8 mouse cellular contexts compared by ENCODE assay signal in the genomic region with DNA sequence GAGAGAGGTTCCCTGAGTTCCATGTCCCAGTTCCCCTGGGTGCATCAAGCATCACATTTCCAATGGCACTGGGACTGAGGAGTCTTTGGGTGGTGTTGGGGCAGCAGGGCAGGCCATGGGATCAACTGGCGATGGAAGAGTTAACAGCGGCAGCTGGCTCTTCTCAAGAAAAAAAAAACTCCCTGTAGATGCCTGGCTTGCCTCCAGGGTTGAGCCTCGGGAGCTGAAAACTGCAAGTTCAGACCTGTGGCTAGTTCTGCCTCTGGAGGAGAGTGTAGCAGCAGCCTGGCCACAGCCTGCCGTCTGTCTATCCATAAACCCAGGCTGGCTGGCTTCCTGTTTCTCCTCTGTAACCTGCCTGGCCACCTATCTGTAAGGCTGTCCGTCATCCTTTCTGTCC. TPM values are rescaled to one million over a fixed set of nuclear protein-coding genes. Genes with fewer than 3 reads are reported as not detected.
DNase-seq lines count a peak whose midpoint lies in the region; ATAC-seq lines count a peak whose summit lies in the region.

Gene Ggt5, plus strand, starts transcription at position 212 of the 400 bp plus-strand sequence.

- no peak within 1 kb of the TSS for H3K4me3 ChIP-seq in neural tube, embryonic 12.5 days
- H3K4me3 ChIP-seq in heart, embryonic 13.5 days = peak within 1 kb of the TSS; percentile 37
- H3K4me3 ChIP-seq in kidney, embryonic 16.5 days (ENCODE audit: low read length) = peak within 1 kb of the TSS; percentile 26

- ATAC-seq in neural tube, embryonic 12.5 days (ENCODE audit: low FRiP score, low read depth) = no peak
- ATAC-seq in heart, embryonic 13.5 days (ENCODE audit: extremely low read depth, insufficient number of reproducible peaks, low FRiP score, low TSS enrichment) = no peak
- peak; percentile 25; the same call in 1 of the 2 replicates for ATAC-seq in kidney, embryonic 16.5 days (ENCODE audit: low FRiP score, low TSS enrichment)

- 0 out of 2 replicates have a peak, but pooled peaks cover 2% of the 10 kb centered on the region for H3K4me1 ChIP-seq in neural tube, embryonic 12.5 days
- peaks cover 53% of the 10 kb centered on the region for H3K4me1 ChIP-seq in heart, embryonic 13.5 days
- H3K4me1 ChIP-seq in kidney, embryonic 16.5 days (ENCODE audit: insufficient read depth, low read length) = peaks cover 48% of the 10 kb centered on the region

- no peaks in the 10 kb centered on the region for H3K9me3 ChIP-seq in neural tube, embryonic 12.5 days
- no peaks in the 10 kb centered on the region for H3K9me3 ChIP-seq in heart, embryonic 13.5 days
- no peaks in the 10 kb centered on the region for H3K9me3 ChIP-seq in kidney, embryonic 16.5 days (ENCODE audit: low read length)

- H3K36me3 ChIP-seq in neural tube, embryonic 12.5 days = no peaks in the 10 kb centered on the region
- H3K36me3 ChIP-seq in heart, embryonic 13.5 days = no peaks in the 10 kb centered on the region
- no peaks in the 10 kb centered on the region for H3K36me3 ChIP-seq in kidney, embryonic 16.5 days (ENCODE audit: insufficient read depth, low read length)

- 52% methylated on average over 5 of the region's 5 CpGs for WGBS in neural tube, embryonic 12.5 days
- 11% methylated on average over 5 of the region's 5 CpGs for WGBS in heart, embryonic 13.5 days
- WGBS in kidney, embryonic 16.5 days = 13% methylated on average over 5 of the region's 5 CpGs

- no peaks in the 10 kb centered on the region for H3K27me3 ChIP-seq in neural tube, embryonic 12.5 days (replicated peaks)
- peaks cover 20% of the 10 kb centered on the region for H3K27me3 ChIP-seq in heart, embryonic 13.5 days (replicated peaks)
- H3K27me3 ChIP-seq in kidney, embryonic 16.5 days (ENCODE audit: insufficient read depth, low read length) = no peaks in the 10 kb centered on the region

- H3K27ac ChIP-seq in neural tube, embryonic 12.5 days = no peak within 1 kb of the TSS
- peak within 1 kb of the TSS; percentile 78 for H3K27ac ChIP-seq in heart, embryonic 13.5 days (replicated peaks)
- H3K27ac ChIP-seq in kidney, embryonic 16.5 days (ENCODE audit: low read length) = peak within 1 kb of the TSS; percentile 84

- no peak within 1 kb of the TSS for H3K4me2 ChIP-seq in neural tube, embryonic 12.5 days (replicated peaks)
- peak within 1 kb of the TSS; percentile 62 for H3K4me2 ChIP-seq in heart, embryonic 13.5 days
- H3K4me2 ChIP-seq in kidney, embryonic 16.5 days (replicated peaks; ENCODE audit: low read depth, low read length) = peak within 1 kb of the TSS; percentile 43

- 0 out of 2 replicates have a peak within 1 kb of the TSS, but pooled peaks have one; percentile 13 for H3K9ac ChIP-seq in neural tube, embryonic 12.5 days
- H3K9ac ChIP-seq in heart, embryonic 13.5 days = peak within 1 kb of the TSS; percentile 66
- H3K9ac ChIP-seq in kidney, embryonic 16.5 days (replicated peaks; ENCODE audit: low read length) = peak within 1 kb of the TSS; percentile 22

- DNase-seq in neural tube, embryonic 10.5 days (ENCODE audit: extremely low spot score, low spot score) = no peak
- DNase-seq in embryo, embryonic 11 days = peak; percentile 56
- peak; percentile 62 to 74 for DNase-seq in lung, postnatal 4 days
- DNase-seq in urinary bladder, adult 2 months (ENCODE audit: low spot score) = peak; percentile 34
- DNase-seq in layer of hippocampus, adult 8-10 months (ENCODE audit: low spot score in 2 of 2) = no peak

RNA-seq across cellular contexts. Expression of gene Ggt5, which starts in this region (rescaled TPM):
- 1.1 and 1.6 TPM in 2 replicates for polyA plus RNA-seq in neural tube, embryonic 12.5 days (2016; fragmentation: Nextera tagmentation; extraction: Ambion mirVana)
- polyA plus RNA-seq in heart, embryonic 13.5 days (2015; fragmentation: Nextera tagmentation; extraction: Ambion mirVana) = 7.1 TPM in 2 replicates
- 6.4 and 9.5 TPM in 2 replicates for polyA plus RNA-seq in kidney, embryonic 16.5 days (2015; fragmentation: Nextera tagmentation; extraction: Ambion mirVana)
- 8.6 and 10.5 TPM in 2 replicates for polyA plus RNA-seq in urinary bladder, adult 2 months (2012; rRNA removed)
- 1 to 10 TPM; 2.6 to 5.0 (median 4.3) TPM for total RNA-seq in layer of hippocampus, adult 8-10 months (2022)

Comparison
In these comparisons a context has a peak if more than half of its experiments do, and no peak if none do; other contexts are left out.
1. H3K9ac ChIP-seq: peak in every context shown above with its lines; median percentile 66 in heart, embryonic 13.5 days; 22 in kidney, embryonic 16.5 days; 13 in neural tube, embryonic 12.5 days.
2. DNase-seq: peak in embryo, embryonic 11 days (single experiment), lung, postnatal 4 days (2 of 2) and urinary bladder, adult 2 months (single experiment); none in neural tube, embryonic 10.5 days (single experiment) and layer of hippocampus, adult 8-10 months (0 of 2).